Mouse (Mus musculus) macrophage (primary cell): ENCODE data around the gene Pgam1. TPM values are rescaled to one million over a fixed set of nuclear protein-coding genes. Genes with fewer than 3 reads are reported as not detected.
"Not testable (repeated sequence)": the region's sequence is repeated elsewhere in the genome, so short reads cannot be mapped to it uniquely, and the experiment has no call there.

Experiments
- H3K27ac ChIP-seq: fragments of 350-480 bp; formaldehyde crosslinking; 2 replicates; pipeline ENCODE4 v1.9.0; 2021
- H3K36me3 ChIP-seq: fragments of 350-480 bp; formaldehyde crosslinking; 2 replicates; pipeline ENCODE4 v1.9.0; 2021; ENCODE audit errors: inconsistent target
- H3K4me3 ChIP-seq: fragments of 350-480 bp; formaldehyde crosslinking; 2 replicates; pipeline ENCODE4 v1.9.0; 2021; ENCODE audit errors: inconsistent target
- H3K79me2 ChIP-seq: fragments of 350-480 bp; formaldehyde crosslinking; 2 replicates; pipeline ENCODE4 v1.9.0; 2021; ENCODE audit errors: inconsistent target
- WGBS: methylation state at CpG from one replicate; pipeline ENCODE4 v1.1.7; 2026; ENCODE audit warnings: inconsistent platforms; ENCODE audit not compliant: missing documents; 5-methylcytosine and 5-hydroxymethylcytosine counted together
- polyA plus RNA-seq: library from polyadenylated mRNA; stranded (reverse); fragments of 250-400 nt; gene quantifications from 3 replicates; pipeline ENCODE4 v1.2.4, GENCODE M21; 2018; ENCODE audit warnings: inconsistent platforms
- total RNA-seq, 78 experiments: library from RNA; depleted of rRNA; stranded (reverse); fragments of 250-400 nt; gene quantifications; 1 replicate in 9 of 78; 2 replicates in 24 of 78; 3 replicates in 43 of 78; 4 replicates in 2 of 78; pipeline ENCODE4 v1.2.4; 2018; ENCODE audit warnings: inconsistent platforms in 56 of 78

Pgam1 gene
- total RNA-seq (2018; cell fraction: chromatin; rRNA removed) = 10 to 100 TPM in 25 of 26 experiments, 1 to 10 TPM in 1; 7.5 to 76.5 (median 25.1) TPM
- 100 to 1,000 TPM; 264 to 454 (median 349) TPM for total RNA-seq (2018; cell fraction: cytosol; rRNA removed)
- total RNA-seq (2018; cell fraction: nucleus; rRNA removed) = 100 to 1,000 TPM in 14 of 26 experiments, 10 to 100 TPM in 12; 47.8 to 175 (median 103) TPM
- polyA plus RNA-seq = 316 to 518 TPM (median 374 TPM) in 3 replicates

- 3% methylated on average over 31 of the region's 54 CpGs for WGBS
- Histone ChIP-seq H3K79me2 (peaks cover 44% of the 10 kb centered on the region), H3K27ac (peak within 1 kb of the TSS; percentile 94), H3K4me3 (peak within 1 kb of the TSS; percentile 96), H3K36me3 (no peaks in the 10 kb centered on the region)
These were observed at the start of gene Pgam1 for GRCm38 (mm10) chr19:41911178-41912073. Gene Pgam1 (plus strand): TSS chr19:41911923.

GRCm38 (mm10) chr19:41866707-41867106 lies 45.0 kb upstream of the Pgam1 start:
- Histone ChIP-seq H3K79me2 (no peaks in the 10 kb centered on the region), H3K4me3 (no peak overlapping the region), H3K27ac (no peak overlapping the region), H3K36me3 (peaks cover 5% of the 10 kb centered on the region; the same call in 1 of the 2 replicates)
- WGBS = 95% methylated on average over 8 of the region's 8 CpGs

- Histone ChIP-seq H3K4me3 (no peak overlapping the region), H3K27ac (no peak overlapping the region), H3K79me2 (no peaks in the 10 kb centered on the region), H3K36me3 (peaks cover 5% of the 10 kb centered on the region)
- WGBS = 100% methylated on average over 5 of the region's 5 CpGs
These were observed 42.4 kb upstream of the Pgam1 start for GRCm38 (mm10) chr19:41869296-41869695.

- not testable (repeated sequence) for H3K36me3 ChIP-seq
These were observed 41.8 kb upstream of the Pgam1 start for GRCm38 (mm10) chr19:41869946-41870345.

GRCm38 (mm10) chr19:41872285-41872684 lies 39.4 kb upstream of the Pgam1 start:
- H3K79me2 ChIP-seq = no peaks in the 10 kb centered on the region
- H3K36me3 ChIP-seq = peaks cover 14% of the 10 kb centered on the region
- H3K4me3 ChIP-seq = no peak overlapping the region
- no peak overlapping the region for H3K27ac ChIP-seq
- 86% methylated on average over 2 of the region's 2 CpGs for WGBS

More at GRCm38 (mm10) chr19:41869946-41870345, 41.8 kb upstream of the Pgam1 start:
- WGBS = 74% methylated on average over 5 of the region's 5 CpGs
- H3K4me3 ChIP-seq, H3K27ac ChIP-seq, H3K79me2 ChIP-seq: not testable (repeated sequence)

GRCm38 (mm10) chr19:41874356-41874755 lies 37.4 kb upstream of the Pgam1 start:
- WGBS = 89% methylated on average over 14 of the region's 14 CpGs
- H3K36me3 ChIP-seq = peaks cover 17% of the 10 kb centered on the region

GRCm38 (mm10) chr19:41881842-41882241 lies 29.9 kb upstream of the Pgam1 start:
- H3K27ac ChIP-seq = no peak overlapping the region
- no peak overlapping the region for H3K4me3 ChIP-seq
- 91% methylated on average over 4 of the region's 4 CpGs for WGBS
- H3K36me3 ChIP-seq = peaks cover 26% of the 10 kb centered on the region; the same call in 1 of the 2 replicates
- no peaks in the 10 kb centered on the region for H3K79me2 ChIP-seq

More at GRCm38 (mm10) chr19:41874356-41874755, 37.4 kb upstream of the Pgam1 start:
- H3K4me3 ChIP-seq = no peak overlapping the region
- H3K79me2 ChIP-seq = no peaks in the 10 kb centered on the region
- H3K27ac ChIP-seq = no peak overlapping the region

GRCm38 (mm10) chr19:41883882-41884281 lies 27.8 kb upstream of the Pgam1 start:
- Histone ChIP-seq H3K79me2 (no peaks in the 10 kb centered on the region), H3K27ac (no peak overlapping the region), H3K36me3 (peaks cover 23% of the 10 kb centered on the region; the same call in 1 of the 2 replicates), H3K4me3 (no peak overlapping the region)
- WGBS = 95% methylated on average over 9 of the region's 9 CpGs

GRCm38 (mm10) chr19:41888191-41888590 lies 23.5 kb upstream of the Pgam1 start:
- Histone ChIP-seq H3K27ac (no peak overlapping the region), H3K79me2 (no peaks in the 10 kb centered on the region), H3K4me3 (no peak overlapping the region), H3K36me3 (peaks cover 23% of the 10 kb centered on the region; the same call in 1 of the 2 replicates)

GRCm38 (mm10) chr19:41894959-41895358 lies 16.8 kb upstream of the Pgam1 start:
- 37% methylated on average over 6 of the region's 7 CpGs for WGBS
- Histone ChIP-seq H3K27ac (peak overlapping the region; percentile 67), H3K79me2 (peaks cover 13% of the 10 kb centered on the region; the same call in 1 of the 2 replicates), H3K4me3 (peak overlapping the region; percentile 68), H3K36me3 (no peaks in the 10 kb centered on the region)

- Histone ChIP-seq H3K27ac (peak within 1 kb of the TSS; percentile 67), H3K36me3 (no peaks in the 10 kb centered on the region), H3K4me3 (peak within 1 kb of the TSS; percentile 68), H3K79me2 (peaks cover 13% of the 10 kb centered on the region; the same call in 1 of the 2 replicates)
- WGBS = 2% methylated on average over 46 of the region's 46 CpGs
These were observed 16.0 kb upstream of the Pgam1 start, which contains the start of gene Rrp12 for GRCm38 (mm10) chr19:41895460-41896318. Gene Rrp12 (minus strand): TSS chr19:41896173.

GRCm38 (mm10) chr19:41896319-41896711 lies 15.4 kb upstream of the Pgam1 start:
- H3K36me3 ChIP-seq = no peaks in the 10 kb centered on the region
- H3K27ac ChIP-seq = peak overlapping the region; percentile 67; the same call in 1 of the 2 replicates
- WGBS = 27% methylated on average over 18 of the region's 18 CpGs
- H3K4me3 ChIP-seq = peak overlapping the region; percentile 68
- peaks cover 13% of the 10 kb centered on the region; the same call in 1 of the 2 replicates for H3K79me2 ChIP-seq

GRCm38 (mm10) chr19:41898860-41899259 lies 12.9 kb upstream of the Pgam1 start:
- H3K4me3 ChIP-seq = no peak overlapping the region
- H3K27ac ChIP-seq = no peak overlapping the region
- no peaks in the 10 kb centered on the region for H3K36me3 ChIP-seq
- peaks cover 8% of the 10 kb centered on the region; the same call in 1 of the 2 replicates for H3K79me2 ChIP-seq
- WGBS = 58% methylated on average over 4 of the region's 4 CpGs

- Histone ChIP-seq H3K79me2 (no peaks in the 10 kb centered on the region), H3K4me3 (no peak overlapping the region), H3K36me3 (no peaks in the 10 kb centered on the region), H3K27ac (0 out of 2 replicates have a peak overlapping the region, but pooled peaks have one; percentile 5)
- 8% methylated on average over 8 of the region's 8 CpGs for WGBS
These were observed 11.1 kb upstream of the Pgam1 start for GRCm38 (mm10) chr19:41900495-41901090.
